Mouse (Mus musculus) liver, embryonic 14.5 days (tissue): ENCODE measurements around the gene Ddx6. TPM values are rescaled to one million over a fixed set of nuclear protein-coding genes. Genes with fewer than 3 reads are reported as not detected.
"Not testable (repeated sequence)": the region's sequence is repeated elsewhere in the genome, so short reads cannot be mapped to it uniquely, and the experiment has no call there.

ENCODE experiments used
- ATAC-seq: fragments of 200-750 bp; cut with Nextera tagmentation; 2 replicates; pipeline ENCODE4 v1.8.0; 2017; ENCODE audit warnings: moderate number of reproducible peaks, mild to moderate bottlenecking, moderate library complexity; ENCODE audit not compliant: insufficient read depth
- DNase-seq, 3 experiments: peaks; one replicate each; pipeline ENCODE4 v3.0.0-alpha.2; 2012 to 2013; ENCODE audit warnings: low read depth in 3 of 3, low spot score in 3 of 3
- H3K27ac ChIP-seq: fragments of 300-500 bp; sonication (generic); 2 replicates; pipeline ENCODE4 v1.5.1; 2014; ENCODE audit warnings: moderate library complexity, mild to moderate bottlenecking, control low read depth, inconsistent platforms
- H3K27me3 ChIP-seq: fragments of 300-500 bp; sonication (generic); 2 replicates; pipeline ENCODE4 v1.6.1; 2014; ENCODE audit warnings: mild to moderate bottlenecking, low read length, moderate library complexity; ENCODE audit not compliant: control insufficient read depth, insufficient read depth
- H3K36me3 ChIP-seq: fragments of 300-500 bp; sonication (generic); replicated peaks from 2 replicates; pipeline ENCODE4 v1.6.1; 2014; ENCODE audit warnings: low read depth; ENCODE audit not compliant: control insufficient read depth, insufficient read depth
- H3K4me1 ChIP-seq, 2 experiments: fragments of 200-500 bp in 1 of 2; fragments of 300-500 bp in 1 of 2; sonication (generic) in 1 of 2; replicated peaks; 2 replicates each; pipeline ENCODE4 v1.6.1; 2012 to 2014; ENCODE audit warnings: antibody characterized with exemption in 1 of 2, inconsistent platforms in 1 of 2, low read length in 1 of 2; ENCODE audit not compliant: control insufficient read depth in 2 of 2, insufficient read depth in 2 of 2
- H3K4me2 ChIP-seq: fragments of 300-500 bp; sonication (generic); 2 replicates; pipeline ENCODE4 v1.6.1; 2014; ENCODE audit warnings: low read depth, mild to moderate bottlenecking, control low read depth, moderate library complexity
- H3K4me3 ChIP-seq, 2 experiments: fragments of 200-500 bp in 1 of 2; fragments of 300-500 bp in 1 of 2; sonication (generic) in 1 of 2; 2 replicates each; pipeline ENCODE4 v1.5.1; 2012 to 2014; ENCODE audit warnings: low read depth in 2 of 2, low read length in 2 of 2, mild to moderate bottlenecking in 2 of 2, control low read depth in 1 of 2, inconsistent platforms in 1 of 2, moderate library complexity in 1 of 2; ENCODE audit not compliant: insufficient read depth in 1 of 2
- H3K9ac ChIP-seq: fragments of 300-500 bp; sonication (generic); replicated peaks from 2 replicates; pipeline ENCODE4 v1.6.1; 2014; ENCODE audit warnings: mild to moderate bottlenecking, control low read depth, moderate library complexity
- H3K9me3 ChIP-seq: fragments of 300-500 bp; sonication (generic); 2 replicates; pipeline ENCODE4 v1.6.1; 2016; ENCODE audit warnings: low read length, mixed read lengths; ENCODE audit not compliant: control insufficient read depth
- CTCF ChIP-seq: IDR thresholded peaks from 2 replicates; pipeline ENCODE4 v1.5.1; 2016; ENCODE audit warnings: antibody characterized with exemption, low read depth, control low read depth
- EP300 ChIP-seq: IDR thresholded peaks from 2 replicates; pipeline ENCODE4 v1.6.1; 2016; ENCODE audit warnings: antibody characterized with exemption, low read depth
- WGBS: fragments of 180-500 bp; shearing (Covaris S2); extraction: QIAGEN DNeasy Blood & Tissue Kit; methylation state at CpG from one replicate; pipeline ENCODE4 v1.1.7; 2014; ENCODE audit not compliant: insufficient replicate concordance; 5-methylcytosine and 5-hydroxymethylcytosine counted together
- polyA plus RNA-seq, 2 experiments: library from polyadenylated mRNA; depleted of rRNA in 1 of 2; stranded (reverse) in 1 of 2; unstranded in 1 of 2; fragments of >200 nt; fragmentation: Nextera tagmentation in 1 of 2; extraction: Ambion mirVana in 1 of 2; gene quantifications; 2 replicates each; pipeline versions ENCODE4 v1.2.1 to v1.2.3; 2012 to 2014

The Ddx6 gene
- polyA plus RNA-seq, 2 experiments, result 4.4 to 9.4 TPM

DNA sequence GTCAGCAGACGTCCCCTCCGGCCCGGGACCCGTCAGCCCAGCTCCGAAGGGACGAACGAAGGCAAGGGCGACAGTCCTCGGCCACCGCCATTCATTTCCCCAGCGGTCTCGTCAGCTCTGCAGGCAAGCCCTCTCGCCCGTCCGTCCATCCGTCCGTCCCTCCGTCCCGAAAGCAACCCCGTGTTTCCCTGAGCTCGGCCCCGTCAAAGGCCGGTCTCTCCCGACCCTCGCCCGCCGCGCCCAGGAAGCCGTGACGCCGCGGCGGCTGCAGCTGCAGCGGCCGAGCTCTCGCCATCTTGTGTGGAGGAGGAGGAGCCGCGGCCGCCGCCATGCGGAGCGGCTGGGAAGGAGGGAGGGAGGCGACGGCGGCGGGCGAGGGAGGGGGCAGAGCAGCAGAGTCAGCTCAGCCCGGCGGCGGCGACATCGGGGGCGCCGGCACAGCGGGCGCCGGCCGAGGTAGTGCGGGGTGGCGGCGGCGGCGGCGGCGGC lies 358 bp upstream of the Ddx6 start:
- peak overlapping the region; percentile 79 for H3K4me2 ChIP-seq
- ATAC-seq (peak; percentile 16; the same call in 1 of the 2 replicates), DNase-seq (peak; percentile 47 to 64 (median 49))
- H3K4me1 ChIP-seq, result peaks cover 7 to 12% of the 10 kb centered on the region in 2 experiments
- H3K27ac ChIP-seq, result peak overlapping the region; percentile 84
- H3K4me3 ChIP-seq, result peak overlapping the region; percentile 77 to 88
- WGBS, result under 1% methylated on average over 64 of the region's 65 CpGs
- no peaks in the 10 kb centered on the region for H3K27me3 ChIP-seq
- peak overlapping the region; percentile 100 for H3K9ac ChIP-seq
- H3K9me3 ChIP-seq, result no peaks in the 10 kb centered on the region
- TF ChIP-seq CTCF, result no peak
- no peak for TF ChIP-seq EP300
- peaks cover 21% of the 10 kb centered on the region for H3K36me3 ChIP-seq

DNA sequence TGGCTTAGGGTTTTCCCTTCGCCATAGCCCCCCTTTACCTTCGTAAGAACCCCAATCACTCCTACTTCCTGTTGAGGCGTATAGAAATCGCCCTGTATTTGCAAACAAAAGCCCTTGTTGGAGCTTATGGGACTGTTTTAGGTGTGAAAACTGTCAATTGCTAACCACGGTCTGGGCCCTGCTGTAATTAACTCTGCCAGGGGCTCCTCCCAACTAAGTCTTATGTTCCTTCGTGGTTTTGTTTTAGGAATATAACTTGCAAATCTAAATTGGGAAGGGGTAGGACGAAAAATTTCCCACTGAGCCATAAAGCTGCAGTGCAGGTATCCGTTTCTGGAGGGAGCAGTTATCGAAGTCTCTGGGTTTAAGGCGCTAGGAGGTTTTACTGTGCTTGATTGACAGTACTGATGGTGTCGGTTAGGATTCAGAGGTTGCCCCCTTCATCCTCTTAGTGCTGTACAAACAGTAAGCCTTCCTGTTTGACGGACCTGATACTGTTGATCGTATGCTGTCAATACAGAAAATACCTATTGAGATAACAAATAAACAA lies 999 bp downstream of the Ddx6 start:
- peaks cover 7 to 11% of the 10 kb centered on the region in 2 experiments for H3K4me1 ChIP-seq
- H3K9me3 ChIP-seq, result no peaks in the 10 kb centered on the region
- peak overlapping the region; percentile 88 to 96 for H3K4me3 ChIP-seq
- peaks cover 33% of the 10 kb centered on the region for H3K36me3 ChIP-seq
- peak overlapping the region; percentile 79 for H3K4me2 ChIP-seq
- H3K27ac ChIP-seq, result peak overlapping the region; percentile 91
- no peak for TF ChIP-seq CTCF
- TF ChIP-seq EP300, result no peak
- H3K27me3 ChIP-seq, result no peaks in the 10 kb centered on the region
- peak in 2 of 3 experiments; percentile 19 to 44 for DNase-seq
- ATAC-seq, result no peak
- WGBS, result under 1% methylated on average over 13 of the region's 13 CpGs
- H3K9ac ChIP-seq, result peak overlapping the region; percentile 100

DNA sequence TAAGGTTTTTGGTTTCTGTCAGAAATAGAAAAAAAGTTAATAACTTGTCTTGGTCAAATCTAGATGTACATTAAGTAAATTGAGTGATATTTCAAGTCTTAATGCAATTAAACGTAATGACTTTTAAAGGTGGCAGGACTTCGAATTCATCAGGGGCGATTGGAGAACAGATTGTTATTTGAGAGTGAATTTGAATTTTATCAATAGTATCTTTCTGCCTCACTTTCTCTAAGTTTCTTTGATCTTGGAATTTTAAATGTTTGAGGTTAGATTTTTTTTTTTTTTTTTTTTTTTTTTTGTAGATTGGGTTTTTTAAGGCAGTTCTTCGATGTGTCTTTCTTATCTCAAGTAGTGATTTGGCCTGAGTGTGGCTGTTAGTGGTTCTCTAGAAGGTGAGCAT lies 2.0 kb downstream of the Ddx6 start:
- Histone ChIP-seq H3K36me3 (peaks cover 42% of the 10 kb centered on the region), H3K9me3 (no peaks in the 10 kb centered on the region), H3K27ac (no peak overlapping the region), H3K27me3 (no peaks in the 10 kb centered on the region), H3K4me3 (peak overlapping the region in 1 of 2 experiments; percentile 88; a peak in 2 of 4 replicates), H3K4me1 (peaks cover 7 to 11% of the 10 kb centered on the region in 2 experiments), H3K4me2 (peak overlapping the region; percentile 79), H3K9ac (no peak overlapping the region)
- WGBS, result 59% methylated on average over 4 of the region's 4 CpGs
- ATAC-seq, result no peak
- TF ChIP-seq EP300 (no peak), CTCF (no peak)
- DNase-seq, result no peak

DNA sequence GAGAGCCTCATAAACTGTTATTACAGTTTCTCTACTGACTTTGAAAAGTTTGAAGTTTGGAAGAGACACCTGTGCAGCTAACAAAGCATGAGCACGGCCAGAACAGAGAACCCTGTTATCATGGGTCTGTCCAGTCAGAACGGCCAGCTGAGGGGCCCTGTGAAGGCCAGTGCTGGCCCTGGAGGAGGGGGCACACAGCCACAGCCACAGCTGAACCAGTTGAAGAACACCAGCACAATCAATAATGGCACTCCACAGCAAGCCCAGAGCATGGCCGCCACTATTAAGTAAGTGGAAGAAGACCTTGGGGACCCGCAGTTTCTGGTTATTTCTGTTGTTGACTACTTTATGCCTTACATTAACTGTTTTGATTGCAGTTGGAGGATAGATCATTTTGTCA lies 2.6 kb downstream of the Ddx6 start:
- Histone ChIP-seq H3K4me3 (no peak overlapping the region), H3K27ac (no peak overlapping the region), H3K4me1 (peaks cover 7 to 11% of the 10 kb centered on the region in 2 experiments), H3K9ac (no peak overlapping the region), H3K27me3 (no peaks in the 10 kb centered on the region), H3K9me3 (no peaks in the 10 kb centered on the region), H3K4me2 (peak overlapping the region; percentile 79), H3K36me3 (peaks cover 44% of the 10 kb centered on the region)
- ATAC-seq (no peak), DNase-seq (no peak)
- WGBS, result 63% methylated on average over 4 of the region's 4 CpGs
- no peak for TF ChIP-seq EP300
- no peak for TF ChIP-seq CTCF

DNA sequence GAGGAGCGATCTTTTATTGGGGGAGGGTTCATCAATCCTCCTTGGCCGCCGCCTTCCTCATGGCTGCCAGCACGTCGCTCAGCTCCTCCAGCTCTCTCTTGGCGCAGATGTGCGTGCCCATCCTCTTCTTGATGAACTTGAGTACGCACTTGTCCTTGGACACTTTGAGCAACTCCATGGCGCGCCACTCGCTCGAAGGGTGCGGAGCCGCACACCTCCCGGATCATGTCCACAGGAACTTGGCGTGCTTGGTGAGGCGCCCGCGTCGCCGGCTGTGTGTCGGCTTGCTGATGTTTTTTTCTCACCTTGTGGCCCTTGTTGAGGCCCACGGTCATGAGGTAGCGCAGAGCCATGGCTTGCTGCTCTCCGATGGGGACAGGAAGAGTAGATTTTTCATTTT lies 5.7 kb downstream of the Ddx6 start:
- ATAC-seq (no peak), DNase-seq (no peak)
- H3K4me2 ChIP-seq, result no peak overlapping the region
- H3K27ac ChIP-seq, result no peak overlapping the region
- no peak overlapping the region for H3K9ac ChIP-seq
- H3K27me3 ChIP-seq, result no peaks in the 10 kb centered on the region
- peaks cover 0 to 5% of the 10 kb centered on the region in 2 experiments; a peak in 3 of 4 replicates for H3K4me1 ChIP-seq
- peaks cover 73% of the 10 kb centered on the region for H3K36me3 ChIP-seq
- TF ChIP-seq CTCF, result no peak
- no peak for TF ChIP-seq EP300
- no peaks in the 10 kb centered on the region for H3K9me3 ChIP-seq
- H3K4me3 ChIP-seq, result no peak overlapping the region
- WGBS, result 93% methylated on average over 25 of the region's 25 CpGs

DNA sequence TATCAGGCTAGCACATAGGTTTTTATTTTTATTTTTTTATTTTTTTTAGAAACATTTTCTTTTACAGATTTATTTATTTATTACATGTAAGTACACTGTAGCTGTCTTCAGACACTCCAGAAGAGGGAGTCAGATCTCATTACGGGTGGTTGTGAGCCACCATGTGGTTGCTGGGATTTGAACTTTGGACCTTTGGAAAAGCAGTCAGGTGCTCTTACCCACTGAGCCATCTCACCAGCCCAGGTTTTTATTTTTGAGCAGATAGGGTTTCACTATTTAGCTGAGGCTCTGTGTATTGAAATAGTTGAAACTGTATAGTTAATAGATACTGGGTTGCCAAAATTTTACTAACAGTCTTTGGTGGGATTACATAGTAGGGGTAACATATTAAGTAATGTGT lies 8.4 kb downstream of the Ddx6 start:
- 80% methylated on average over 1 of the region's 1 CpGs for WGBS
- ATAC-seq, H3K9ac ChIP-seq, H3K9me3 ChIP-seq, H3K4me2 ChIP-seq, H3K27ac ChIP-seq, H3K4me3 ChIP-seq, DNase-seq, H3K27me3 ChIP-seq, H3K4me1 ChIP-seq: not testable (repeated sequence)
- peaks cover 88% of the 10 kb centered on the region for H3K36me3 ChIP-seq
